Mouse (Mus musculus) cerebellum, adult (tissue): ENCODE data around the gene Pfdn4.

Experiments
- ATAC-seq: cut with Nextera tagmentation; 2 replicates; pipeline ENCODE4 v1.9.2; 2017; ENCODE audit warnings: mild to moderate bottlenecking, moderate library complexity, mixed read lengths; ENCODE audit not compliant: insufficient number of reproducible peaks, low FRiP score, low TSS enrichment

Pfdn4 gene

DNA sequence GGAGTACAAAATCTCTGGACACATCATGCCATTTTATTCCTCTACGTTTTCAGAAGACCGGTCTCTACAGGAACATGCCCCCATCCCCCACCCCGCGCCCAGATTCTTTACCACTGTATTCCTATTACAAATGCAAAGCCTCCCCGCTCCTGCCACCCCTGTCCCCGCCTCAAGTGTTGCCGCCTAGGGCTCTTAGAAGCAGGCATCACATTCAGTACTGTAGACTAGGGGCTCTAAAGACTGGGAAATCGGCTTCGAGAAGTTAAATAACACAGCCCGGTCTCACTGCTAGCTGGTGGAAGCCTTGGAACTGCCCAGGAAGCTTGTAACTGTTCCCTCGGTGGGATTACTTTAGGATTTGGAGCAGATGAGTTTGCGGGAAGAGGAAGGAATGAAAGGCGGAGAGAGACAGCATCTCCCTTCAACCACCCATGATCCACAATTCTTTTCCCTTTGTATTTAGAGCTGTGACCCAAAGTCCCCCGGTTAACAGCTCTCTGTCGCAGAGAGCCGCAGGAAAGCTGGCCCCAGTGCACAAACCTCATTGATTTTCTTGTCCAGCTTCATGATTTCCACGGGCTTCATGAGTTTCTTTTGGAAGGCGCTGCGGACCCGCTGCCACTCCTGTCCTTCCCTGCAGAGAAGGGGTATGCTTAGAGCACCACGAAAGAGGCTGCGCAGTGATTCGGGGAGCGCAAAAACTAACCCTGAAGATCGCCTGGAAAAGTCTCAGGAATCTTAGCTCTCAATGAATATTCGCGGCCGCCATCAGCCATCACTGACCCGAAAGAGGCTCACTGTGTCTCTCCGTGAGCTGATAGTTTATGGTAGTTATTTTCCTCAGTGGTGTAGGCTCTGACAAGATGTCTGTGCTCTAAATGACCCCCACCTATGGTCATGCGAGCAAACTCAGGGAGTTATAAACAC lies 1.2 kb upstream of the Pfdn4 start:
- no peak for ATAC-seq

DNA sequence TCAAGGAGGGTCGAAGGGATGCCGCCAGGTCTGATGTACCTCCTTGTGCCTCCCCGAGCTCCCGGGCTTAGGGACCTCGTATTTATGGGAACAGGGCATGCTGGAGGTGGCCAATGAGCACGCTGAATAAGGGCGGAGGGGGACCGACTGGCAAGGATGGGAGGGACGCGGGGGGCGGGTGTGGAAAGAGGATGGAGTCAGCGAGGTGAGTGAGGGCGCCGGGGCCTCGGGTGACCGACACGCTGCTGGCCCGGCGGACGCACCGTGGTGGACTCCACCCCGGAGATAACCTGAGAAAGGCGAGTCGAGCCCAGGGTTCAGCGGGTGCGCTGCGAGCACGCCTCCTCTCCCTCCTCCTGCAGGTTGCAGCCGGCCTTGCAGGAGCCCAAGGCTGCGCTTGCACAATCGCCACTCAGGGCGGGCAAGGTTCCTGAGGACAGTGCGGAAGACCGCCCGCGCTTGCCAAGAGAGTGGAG lies 901 bp downstream of the Pfdn4 start, which contains the start of gene Cyp24a1:
Gene Cyp24a1 (minus strand): TSS at position 55 of the 476 bp plus-strand sequence.
- ATAC-seq, result no peak

DNA sequence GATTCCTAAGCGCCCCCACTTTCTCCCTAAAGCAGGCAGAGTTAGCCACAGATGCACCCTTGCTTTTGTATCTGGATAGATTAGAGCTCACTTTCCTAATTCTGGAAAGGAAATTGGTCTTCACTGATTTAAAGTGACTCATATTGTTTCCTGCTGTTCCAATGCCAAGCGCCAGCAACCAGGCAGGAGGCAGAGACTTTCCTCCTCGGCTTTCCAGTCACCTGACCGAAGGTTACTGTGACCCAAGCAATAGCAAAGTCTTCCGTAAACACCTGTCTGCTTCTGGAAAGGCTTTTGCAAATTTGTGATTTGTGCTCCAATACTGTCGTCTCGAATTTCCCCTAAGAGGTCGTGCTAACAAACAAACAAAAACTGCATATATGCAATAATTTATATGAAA lies 1.8 kb downstream of the Pfdn4 start:
- ATAC-seq, result no peak

DNA sequence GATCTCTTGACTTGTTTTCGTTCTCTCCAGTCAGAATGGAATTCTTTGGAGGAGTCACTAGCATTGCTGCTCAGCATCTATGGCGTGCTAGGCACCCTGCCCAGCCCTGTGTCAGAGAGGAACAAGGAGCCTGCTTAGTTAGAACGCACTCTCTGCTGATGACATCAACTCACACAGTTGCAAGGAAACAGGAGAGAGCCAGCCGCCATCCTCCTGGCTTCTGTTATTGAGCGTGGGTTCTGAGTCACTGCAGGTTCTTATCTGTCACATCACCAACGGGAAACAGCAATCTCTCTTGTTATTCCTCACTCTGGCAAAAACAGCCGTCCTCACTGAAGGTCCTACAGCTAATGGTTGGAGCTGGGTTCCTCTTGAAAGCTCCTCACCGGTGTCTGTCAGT lies 7.1 kb downstream of the Pfdn4 start:
- no peak for ATAC-seq

DNA sequence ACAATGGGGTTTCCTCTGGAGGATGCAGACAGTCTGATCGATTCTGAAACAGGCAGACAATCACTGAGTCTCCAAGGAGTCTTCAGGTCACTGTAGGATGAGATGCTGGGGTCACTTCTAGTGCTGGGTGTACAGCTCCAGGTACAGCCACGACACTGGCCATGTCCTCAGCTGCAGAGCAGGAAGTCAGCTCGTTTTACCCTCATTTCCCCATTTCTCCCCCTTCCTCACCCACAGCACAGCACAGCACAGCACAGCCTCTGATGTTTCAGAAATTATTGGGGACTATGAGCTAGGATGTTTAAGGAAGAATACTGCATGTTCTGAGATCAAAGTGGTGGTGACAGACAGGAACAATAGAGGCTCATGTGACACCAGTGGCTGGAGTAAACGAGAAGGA lies 7.8 kb downstream of the Pfdn4 start:
- no peak for ATAC-seq

DNA sequence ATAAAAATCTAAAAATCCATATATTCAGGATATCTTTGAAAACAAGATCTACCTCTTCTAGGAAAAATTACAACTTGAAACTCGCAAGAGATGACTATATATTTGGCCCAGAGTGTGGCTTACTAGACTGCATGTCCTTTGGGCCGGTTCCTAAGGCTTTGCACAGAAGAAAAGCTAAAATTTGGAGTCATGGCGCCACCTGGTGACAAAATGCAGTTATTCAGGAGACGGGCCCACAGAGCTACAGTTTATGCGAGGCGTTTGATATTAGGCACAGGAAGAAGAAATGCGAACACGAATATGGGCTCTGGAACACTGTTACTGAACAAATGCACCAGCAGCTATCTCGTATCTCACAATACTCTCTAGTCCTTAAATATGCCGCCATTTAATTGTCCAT lies 11.5 kb downstream of the Pfdn4 start:
- peak; percentile 52; the same call in 1 of the 2 replicates for ATAC-seq

DNA sequence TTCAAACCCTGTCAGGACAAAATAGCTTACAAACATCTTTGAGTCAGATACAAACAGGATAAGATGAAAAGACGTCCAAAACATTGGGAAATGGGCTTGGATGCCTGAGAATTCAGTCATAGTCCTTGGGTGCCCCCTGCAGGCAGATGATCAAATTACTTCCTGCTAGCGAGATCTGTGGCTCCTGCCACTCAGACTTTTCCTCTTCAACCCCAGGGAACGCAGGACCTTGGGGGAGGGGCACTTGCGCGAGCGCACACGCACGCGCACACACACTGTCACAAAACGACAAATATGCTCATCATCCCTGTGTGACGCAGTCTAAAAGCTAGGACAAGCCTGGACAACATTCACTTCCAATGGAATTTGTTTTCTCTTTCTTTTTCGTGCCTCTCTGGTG lies 12.6 kb downstream of the Pfdn4 start:
- peak; percentile 51 for ATAC-seq

DNA sequence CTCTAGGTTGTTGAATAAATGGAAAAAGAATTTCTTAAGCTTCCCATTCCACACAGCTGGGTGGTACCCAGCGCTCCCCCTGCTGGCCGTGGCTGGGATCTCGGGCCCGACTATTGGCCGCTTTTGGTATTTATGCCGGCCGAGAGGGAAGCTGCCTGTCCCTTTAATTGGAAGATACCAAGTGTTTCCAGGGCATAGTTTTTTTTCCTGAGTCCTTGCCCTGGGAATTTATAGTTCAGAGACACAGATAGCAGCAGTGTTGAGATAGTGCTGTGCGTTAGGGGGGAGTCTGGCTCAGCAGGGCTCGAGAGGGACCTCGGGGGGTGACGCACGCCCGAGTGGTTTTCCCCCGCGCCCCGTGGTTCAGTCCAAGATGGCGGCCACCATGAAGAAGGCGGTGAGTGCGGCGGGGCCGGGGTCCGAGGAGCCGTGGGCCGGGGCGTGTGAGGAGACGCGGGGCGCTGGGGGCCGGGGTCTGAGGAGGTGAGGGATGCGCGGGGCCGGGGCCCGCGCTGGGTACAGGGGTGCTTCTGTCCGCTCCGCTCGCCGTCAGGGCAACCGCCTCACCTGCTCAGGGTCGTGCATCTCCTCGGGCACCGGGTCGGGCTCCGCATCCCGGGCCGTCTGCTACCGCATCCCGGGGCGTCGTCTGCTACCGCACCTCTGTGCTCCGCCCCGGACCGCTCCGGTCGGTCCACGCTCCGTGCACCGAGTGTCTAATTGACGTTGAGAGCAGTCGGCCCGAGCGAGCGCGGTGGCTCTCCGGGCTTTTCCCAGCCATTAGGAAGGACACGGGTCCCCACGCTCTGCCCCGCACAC lies 15.1 kb downstream of the Pfdn4 start:
- peak; percentile 67 for ATAC-seq

DNA sequence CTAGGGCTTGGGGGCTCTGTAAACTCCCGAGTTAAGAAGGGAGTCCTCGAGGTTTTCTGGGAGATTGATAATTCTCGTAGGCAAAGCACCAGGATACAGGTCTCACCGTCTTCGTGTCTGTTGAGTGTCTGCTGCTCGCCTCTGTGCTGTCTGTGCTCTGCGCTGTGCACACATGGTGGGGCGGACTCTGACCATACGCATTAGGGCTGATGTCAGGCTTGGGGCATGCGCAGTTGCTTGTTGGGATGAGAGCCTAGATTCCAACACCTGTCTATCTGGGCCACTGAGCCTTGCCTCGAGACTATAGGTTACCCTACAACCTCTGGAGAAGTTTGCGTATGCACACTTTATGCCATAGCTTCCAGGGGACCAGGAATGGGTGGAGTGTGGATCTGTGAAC lies 17.5 kb downstream of the Pfdn4 start:
- no peak for ATAC-seq

DNA sequence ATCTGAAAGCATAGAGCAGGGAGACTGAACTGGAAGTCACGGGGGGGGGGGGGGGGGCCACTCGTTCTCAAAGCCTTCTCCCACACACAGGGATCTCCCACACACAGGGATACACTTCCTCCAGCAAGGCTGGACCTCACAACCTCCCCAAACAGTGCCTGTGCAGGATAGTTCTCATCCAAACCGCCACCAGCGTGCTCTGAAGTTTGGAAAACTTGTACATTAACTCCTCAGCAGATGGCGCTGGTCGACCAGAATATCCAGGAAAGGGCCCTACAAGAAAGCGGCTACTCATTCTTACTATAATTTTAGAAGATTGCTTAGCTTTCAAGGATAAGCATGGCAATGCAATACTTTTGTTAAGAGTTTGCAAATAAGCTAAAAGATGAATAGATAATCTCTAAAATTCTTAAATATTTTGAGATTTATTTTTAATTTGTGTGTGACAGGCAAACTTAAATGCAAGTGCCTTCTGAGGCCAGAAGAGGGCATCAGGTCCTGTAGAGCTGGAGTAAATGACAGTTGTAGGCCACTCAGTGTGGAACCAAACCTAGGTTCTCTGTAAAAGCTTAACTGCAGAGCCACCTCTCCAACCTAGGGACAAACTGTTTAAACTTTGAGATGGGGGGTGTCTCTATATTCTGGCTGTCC lies 24.2 kb downstream of the Pfdn4 start:
- ATAC-seq, result peak; percentile 43

DNA sequence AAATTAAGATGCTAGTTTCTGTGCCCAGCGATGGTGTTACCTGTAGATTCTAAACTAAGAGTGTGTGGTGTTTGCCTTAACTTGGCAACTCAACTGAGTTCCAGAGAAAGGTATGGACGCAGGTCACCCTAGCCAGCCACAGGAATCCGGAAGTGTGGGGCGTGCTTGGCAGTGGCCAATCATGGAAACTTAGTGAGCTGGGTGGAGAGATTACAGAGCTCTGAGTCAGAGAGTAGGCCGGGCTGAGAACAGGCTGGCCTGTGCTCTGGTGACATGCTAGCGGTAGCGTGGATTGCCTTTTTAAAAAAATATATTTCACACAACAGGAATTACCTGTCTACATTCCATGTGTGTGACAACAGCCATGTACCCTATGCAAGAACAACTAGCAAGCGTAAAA lies 30.3 kb downstream of the Pfdn4 start:
- ATAC-seq, result no peak

DNA sequence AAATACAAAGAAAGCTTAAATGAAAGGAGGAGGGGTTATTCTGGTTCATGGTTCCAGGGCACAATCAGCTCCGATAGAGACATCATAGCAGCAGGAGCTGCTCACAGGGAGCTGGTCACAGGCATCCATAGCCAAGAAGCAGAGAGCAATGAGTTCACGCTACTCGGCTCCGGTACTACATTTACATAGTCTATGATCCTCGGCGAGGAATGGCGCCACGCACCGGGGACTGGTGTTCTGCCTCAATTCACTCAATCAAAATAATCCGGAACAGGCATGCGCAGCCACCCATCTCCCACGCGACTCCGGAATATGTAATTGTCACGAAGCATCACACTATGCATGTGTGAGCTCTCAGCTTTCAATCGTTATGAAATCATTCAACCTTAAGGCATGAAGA lies 31.8 kb downstream of the Pfdn4 start:
- no peak for ATAC-seq

DNA sequence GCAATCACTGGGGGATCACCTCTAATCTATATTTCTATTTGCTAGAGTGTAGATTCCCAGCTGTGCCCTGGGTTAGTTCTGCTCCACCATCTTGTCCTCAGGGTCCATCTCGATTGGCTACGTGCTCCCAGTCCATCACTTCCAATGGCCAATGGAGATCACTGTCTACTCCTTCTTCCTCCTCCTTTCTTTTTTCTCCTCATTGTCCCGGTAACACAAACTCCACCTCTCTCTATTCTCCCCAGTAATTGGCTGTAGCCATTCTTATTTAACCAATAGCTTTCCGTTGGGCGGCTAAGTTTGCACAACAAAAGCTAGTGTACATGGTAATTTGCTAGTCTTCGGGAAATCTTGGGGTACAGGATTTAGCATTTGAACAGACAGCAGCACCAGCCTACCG lies 33.5 kb downstream of the Pfdn4 start:
- ATAC-seq, result no peak

DNA sequence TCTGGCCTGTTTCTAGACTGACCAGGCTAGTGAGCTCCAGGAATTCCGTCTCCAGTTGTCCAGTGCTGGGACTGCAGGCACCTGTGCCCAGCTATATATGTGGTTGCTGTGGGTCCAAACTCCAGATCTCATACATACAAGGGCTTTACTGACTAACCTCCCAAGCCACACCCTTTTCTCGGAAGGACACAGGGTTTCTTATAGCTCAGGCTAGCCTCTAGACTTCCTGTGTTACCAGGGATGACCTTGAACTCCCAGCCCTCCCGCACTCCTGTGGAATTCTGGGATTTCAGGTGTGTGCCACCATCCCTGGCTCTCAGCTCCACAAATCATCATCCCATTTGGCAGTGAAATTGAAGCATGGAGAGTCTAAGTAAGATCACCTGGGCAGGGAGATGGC lies 34.0 kb downstream of the Pfdn4 start:
- ATAC-seq, result no peak

DNA sequence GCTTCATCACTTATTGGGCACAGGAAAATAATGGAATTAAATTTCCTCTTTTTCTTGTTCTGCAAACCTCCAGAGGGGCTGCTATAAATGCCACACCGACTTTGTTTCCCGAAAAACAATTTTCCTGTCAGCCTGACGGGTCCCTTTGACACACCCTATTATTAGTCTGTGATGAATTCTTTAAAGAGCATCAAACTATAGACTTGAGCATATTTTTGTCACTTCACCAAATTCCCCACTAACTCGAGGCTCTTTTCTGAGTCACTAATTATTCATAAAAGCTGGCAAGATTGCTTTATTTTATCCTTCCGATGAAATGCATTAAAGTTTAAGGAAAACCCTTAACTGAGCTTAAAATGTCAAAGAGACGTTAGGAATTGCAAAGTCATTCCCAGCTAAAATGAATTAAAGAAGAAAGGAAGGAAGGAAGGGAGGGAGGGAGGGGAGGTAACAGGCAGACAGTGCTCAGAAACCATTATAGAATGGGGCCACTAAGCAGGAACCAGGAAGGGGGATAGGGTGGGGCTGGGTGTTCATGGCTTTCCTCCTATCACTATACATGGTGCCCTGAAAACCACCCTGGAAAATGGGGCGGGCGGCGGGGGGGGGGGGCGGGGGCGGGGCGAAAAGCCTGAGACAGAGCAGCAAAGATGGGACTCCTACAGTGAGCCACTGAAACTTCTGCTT lies 38.0 kb downstream of the Pfdn4 start:
- no peak for ATAC-seq

DNA sequence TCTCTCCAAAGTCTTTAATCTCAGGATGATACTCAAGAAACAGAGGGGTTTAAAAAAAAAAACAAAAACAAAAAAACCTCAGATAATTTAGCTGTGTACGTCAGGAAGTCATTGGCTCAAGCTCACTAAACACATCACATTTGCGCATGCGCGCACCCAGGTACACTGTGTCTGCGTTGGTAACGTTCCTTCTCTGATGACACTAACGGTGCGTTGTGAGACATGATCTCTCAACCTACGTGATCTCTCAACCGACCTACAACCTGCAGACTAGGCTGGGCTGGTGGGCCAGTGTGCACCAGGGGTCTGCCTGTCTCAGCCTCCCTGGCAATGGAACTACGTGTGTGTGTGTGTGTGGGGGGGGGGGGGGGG lies 38.6 kb downstream of the Pfdn4 start:
- no peak for ATAC-seq

DNA sequence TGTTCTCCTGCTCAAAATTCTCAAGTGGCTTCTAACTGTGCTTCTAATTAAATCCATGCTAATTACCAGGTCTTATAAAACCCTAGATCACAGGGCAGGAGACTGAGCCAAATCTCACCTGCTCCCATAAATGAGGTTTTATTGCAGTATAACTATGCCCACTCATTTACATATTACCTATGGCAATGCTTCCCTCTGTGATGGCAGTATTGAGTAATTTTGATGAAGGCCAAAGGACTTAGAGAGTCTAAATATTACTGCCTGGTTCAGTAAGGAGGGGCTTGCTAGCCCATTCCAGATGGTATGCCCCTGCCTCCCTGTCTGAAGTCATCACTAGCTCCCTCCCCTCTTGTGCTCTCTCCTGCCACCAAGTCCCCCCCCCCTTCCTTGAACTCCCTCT lies 39.6 kb downstream of the Pfdn4 start:
- ATAC-seq, result no peak

DNA sequence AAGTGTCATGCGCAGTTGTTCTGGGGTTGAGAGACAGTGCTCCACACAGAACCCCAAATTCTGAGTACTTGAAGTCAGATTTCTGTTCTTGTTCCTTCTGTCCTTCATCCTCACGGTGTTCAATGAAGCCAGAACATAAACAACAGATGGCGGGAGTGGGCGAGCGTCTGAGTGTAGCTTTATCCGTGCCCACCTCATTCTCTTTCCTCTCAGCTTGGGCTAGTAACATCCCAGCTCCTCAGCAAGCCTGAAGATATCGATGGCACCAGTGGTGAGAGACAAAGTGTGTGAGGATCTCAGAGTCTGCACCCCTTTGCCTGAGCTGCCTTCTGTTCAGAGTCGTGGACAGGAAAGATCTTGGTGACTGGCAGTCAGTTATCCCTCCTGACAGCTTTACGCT lies 43.0 kb downstream of the Pfdn4 start:
- ATAC-seq, result no peak

DNA sequence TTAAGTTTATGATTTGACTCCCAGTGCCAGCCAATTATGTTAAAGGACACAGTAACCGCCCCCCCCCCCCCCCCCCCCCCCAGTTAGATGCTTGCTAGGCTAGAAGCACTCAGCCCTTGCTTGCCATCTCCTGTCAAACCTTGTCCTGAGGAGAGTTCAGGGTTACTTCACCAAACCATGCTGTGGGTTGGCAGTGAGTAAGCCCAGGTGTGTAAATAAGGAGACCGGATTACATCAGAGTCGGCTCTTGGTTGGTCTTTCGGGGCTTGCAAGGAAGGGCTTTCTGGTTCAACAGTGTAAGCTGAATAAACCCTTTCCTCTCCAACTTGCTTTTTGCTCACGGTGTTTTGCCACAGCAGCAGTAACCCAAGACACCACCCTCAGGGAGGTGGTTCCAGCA lies 47.4 kb downstream of the Pfdn4 start:
- ATAC-seq, result no peak

DNA sequence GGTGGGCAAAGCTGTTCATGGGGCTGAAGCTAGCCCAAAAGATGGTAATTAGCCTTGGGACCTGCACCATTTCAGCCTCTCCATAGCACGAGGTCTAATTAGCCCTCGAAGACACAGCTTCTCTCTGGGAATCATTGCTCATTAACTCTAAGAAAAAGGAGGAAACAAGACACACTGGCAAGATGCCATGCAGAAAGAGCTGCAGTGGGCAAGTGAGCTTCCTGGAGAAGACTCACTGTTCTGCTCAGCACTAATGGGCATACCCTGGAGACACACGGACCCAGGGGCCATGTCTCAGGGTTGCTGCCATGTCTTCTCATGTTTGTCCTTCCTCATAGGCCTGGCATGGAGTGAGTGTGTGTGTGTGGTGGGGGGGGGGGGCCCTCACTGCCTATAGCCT lies 47.9 kb downstream of the Pfdn4 start:
- ATAC-seq, result no peak
